Mouse (Mus musculus) C2C12 (cell line): ENCODE results near the gene Fam213b.

Experiments
- CEBPB ChIP-seq: IDR thresholded peaks from one replicate; pipeline ENCODE4 v1.6.1; 2011; ENCODE audit warnings: low read depth, mild to moderate bottlenecking, control low read depth, moderate library complexity
- CTCF ChIP-seq: IDR thresholded peaks from one replicate; pipeline ENCODE4 v1.5.1; 2011; ENCODE audit not compliant: control insufficient read depth, insufficient read depth, insufficient read length
- MAX ChIP-seq: IDR thresholded peaks from one replicate; pipeline ENCODE4 v1.6.1; 2011; ENCODE audit warnings: mild to moderate bottlenecking, control low read depth
- MYOD1 ChIP-seq: IDR thresholded peaks from one replicate; pipeline ENCODE4 v1.6.1; 2011; ENCODE audit warnings: low read depth; ENCODE audit not compliant: control insufficient read depth, insufficient read length
- MYOG ChIP-seq: IDR thresholded peaks from one replicate; pipeline ENCODE4 v1.6.1; 2011; ENCODE audit not compliant: control insufficient read depth, insufficient read length; ENCODE audit errors: extremely low read depth

DNA sequence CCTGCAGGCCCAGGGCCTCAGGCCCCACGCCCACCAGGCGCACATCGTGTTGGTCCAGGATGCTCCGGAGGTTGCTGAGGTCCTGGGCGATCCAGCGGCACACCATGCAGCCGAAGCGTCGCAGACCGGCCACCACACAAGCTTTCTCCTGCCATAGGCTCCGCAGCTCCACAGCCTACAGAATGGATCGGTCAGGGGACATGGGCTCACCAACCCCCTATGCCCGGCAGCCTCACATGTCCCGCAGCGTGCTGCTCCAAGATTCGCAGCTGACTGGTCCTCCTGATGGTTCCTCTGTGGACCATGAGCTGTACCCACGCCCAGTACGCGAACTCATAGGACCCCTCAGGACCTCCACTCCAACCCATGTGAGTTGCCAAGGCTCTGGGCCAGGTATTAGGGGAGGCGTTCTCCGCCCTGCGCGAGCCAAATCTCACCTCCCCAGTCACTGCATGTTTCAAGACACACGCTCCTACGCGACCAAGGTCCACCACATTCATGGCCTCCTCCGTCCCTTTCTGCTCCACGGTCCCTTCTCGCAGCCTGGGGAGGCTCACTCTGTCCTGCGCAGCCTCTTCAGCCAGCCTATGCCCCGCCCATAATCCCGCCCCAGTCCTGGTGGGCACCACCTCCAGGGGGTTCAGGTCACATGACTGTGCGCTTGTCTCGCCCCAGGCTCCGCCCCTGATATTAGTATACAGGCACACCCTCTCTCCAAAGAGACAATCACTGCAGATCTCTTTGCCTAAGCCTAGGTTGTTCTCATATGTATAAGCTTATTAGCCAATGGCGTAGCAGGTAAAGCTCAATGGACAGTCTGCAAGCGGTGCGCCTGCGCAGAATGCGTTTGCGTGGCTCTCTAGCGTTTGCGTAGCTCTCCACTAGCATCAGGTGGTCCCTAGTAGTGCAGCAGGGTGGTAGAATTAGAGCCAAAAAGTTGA lies at the start of gene Fam213b:
- TF ChIP-seq MYOD1 (no peak), CTCF (no peak), MYOG (no peak), MAX (no peak), CEBPB (no peak)
